Mouse (Mus musculus): ENCODE measurements at regions not wholly inside any gene's neighbourhood (a gene's known extent, or its start where the extent isn't known, plus 50 kb on each side); places are given as distances from the start of the nearest gene placed in this dataset.

GRCm38 (mm10) chr4:102657244-102657643 is 83.9 kb upstream of the Sgip1 start:
- DNase-seq (ENCODE audit: low spot score in 2 of 2) = no peak

GRCm38 (mm10) chr4:102658578-102658977 is 82.5 kb upstream of the Sgip1 start:
- DNase-seq (ENCODE audit: low spot score in 2 of 2) = no peak

GRCm38 (mm10) chr4:102663617-102664016 is 77.5 kb upstream of the Sgip1 start:
- no peak for DNase-seq (ENCODE audit: low spot score in 2 of 2)

GRCm38 (mm10) chr4:102682190-102682589 is 58.9 kb upstream of the Sgip1 start:
- no peak for DNase-seq (ENCODE audit: low spot score in 2 of 2)

- peak; percentile 59 to 61 for DNase-seq (ENCODE audit: low spot score in 2 of 2)
Measured at GRCm38 (mm10) chr4:102685045-102685444, 56.1 kb upstream of the Sgip1 start.

- DNase-seq (ENCODE audit: low spot score in 2 of 2) = no peak
Measured at GRCm38 (mm10) chr4:102688378-102688777, 52.7 kb upstream of the Sgip1 start.
